Mouse (Mus musculus) stomach, postnatal 0 days (tissue): ENCODE results near the gene Ddx20.

Experiments used
- CTCF ChIP-seq: IDR thresholded peaks from 2 replicates; pipeline ENCODE4 v1.5.1; 2016; ENCODE audit warnings: antibody characterized with exemption, low read depth, mild to moderate bottlenecking, moderate library complexity
- EP300 ChIP-seq: optimal IDR thresholded peaks from 2 replicates; pipeline ENCODE3; 2016; ENCODE audit warnings: antibody characterized with exemption

DNA sequence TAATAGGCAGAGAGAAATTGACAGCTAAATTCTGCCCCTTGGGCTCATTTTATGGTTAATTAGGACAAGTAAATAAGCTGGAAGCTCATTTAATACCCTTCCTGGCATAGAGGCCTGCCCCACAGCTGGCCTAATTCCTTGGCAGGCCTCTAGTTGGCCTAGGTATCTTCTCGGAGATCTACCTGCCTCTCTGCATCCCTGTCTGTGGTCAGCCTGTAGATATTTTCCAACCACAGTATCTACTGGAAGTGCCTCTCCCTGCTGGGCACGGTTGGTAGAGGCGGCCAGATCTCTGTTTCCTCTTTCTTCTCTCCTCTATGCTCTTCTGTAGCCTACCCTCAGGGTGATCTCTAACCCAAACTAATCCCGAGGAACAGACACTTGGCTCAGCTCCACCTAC is 32.6 kb upstream of the Ddx20 start:
- no peak for TF ChIP-seq CTCF
- no peak for TF ChIP-seq EP300
